Mouse (Mus musculus) midbrain, embryonic 11.5 days (tissue): ENCODE measurements at regions not wholly inside any gene's neighbourhood (a gene's known extent, or its start where the extent isn't known, plus 50 kb on each side); places are given as distances from the start of the nearest gene placed in this dataset. TPM values are rescaled to one million over a fixed set of nuclear protein-coding genes. Genes with fewer than 3 reads are reported as not detected.

Experiments
- ATAC-seq: fragments of 200-750 bp; cut with Nextera tagmentation; 2 replicates; pipeline ENCODE4 v1.8.0; 2017; ENCODE audit warnings: moderate TSS enrichment, moderate library complexity; ENCODE audit not compliant: low FRiP score
- DNase-seq: peaks from one replicate; pipeline ENCODE4 v3.0.0; 2015; ENCODE audit warnings: low spot score; ENCODE audit errors: missing footprints
- H3K27ac ChIP-seq: fragments of 300-500 bp; sonication (generic); 2 replicates; pipeline ENCODE4 v1.5.1; 2014; ENCODE audit warnings: low read depth, low read length
- H3K27me3 ChIP-seq: fragments of 300-500 bp; sonication (generic); 2 replicates; pipeline ENCODE4 v1.6.1; 2014; ENCODE audit warnings: mild to moderate bottlenecking, low read length, moderate library complexity, mixed read lengths; ENCODE audit not compliant: control insufficient read depth, insufficient read depth
- H3K36me3 ChIP-seq: fragments of 300-500 bp; sonication (generic); 2 replicates; pipeline ENCODE4 v1.6.1; 2014; ENCODE audit warnings: mild to moderate bottlenecking, low read length, moderate library complexity, mixed read lengths; ENCODE audit not compliant: control insufficient read depth, insufficient read depth
- H3K4me1 ChIP-seq: fragments of 300-500 bp; sonication (generic); 2 replicates; pipeline ENCODE4 v1.6.1; 2014; ENCODE audit warnings: low read length; ENCODE audit not compliant: control insufficient read depth, insufficient read depth
- H3K4me2 ChIP-seq: fragments of 300-500 bp; sonication (generic); 2 replicates; pipeline ENCODE4 v1.6.1; 2014; ENCODE audit warnings: mild to moderate bottlenecking, moderate library complexity
- H3K4me3 ChIP-seq: fragments of 300-500 bp; sonication (generic); 2 replicates; pipeline ENCODE4 v1.5.1; 2014; ENCODE audit warnings: low read depth, low read length
- H3K9ac ChIP-seq: fragments of 300-500 bp; sonication (generic); 2 replicates; pipeline ENCODE4 v1.6.1; 2014; ENCODE audit warnings: low read length
- H3K9me3 ChIP-seq: fragments of 300-500 bp; sonication (generic); 2 replicates; pipeline ENCODE4 v1.6.1; 2016; ENCODE audit warnings: low read length; ENCODE audit not compliant: control insufficient read depth
- WGBS: fragments of 180-500 bp; shearing (Covaris S2); extraction: QIAGEN DNeasy Blood & Tissue Kit; methylation state at CpG from one replicate; pipeline ENCODE4 v1.1.7; 2014; 5-methylcytosine and 5-hydroxymethylcytosine counted together
- microRNA counts: library from miRNA; unstranded; fragments of <30 nt; microRNA quantifications from one replicate; lab custom pipeline; 2015
- microRNA-seq: library from miRNA; unstranded; fragments of <30 nt; microRNA quantifications from one replicate; pipeline ENCODE4, GENCODE M21; 2017

GRCm38 (mm10) chr16:92878081-92878480 is 52.1 kb upstream of the Runx1 start:
- DNase-seq (no peak), ATAC-seq (no peak)
- Histone ChIP-seq H3K27ac (no peak overlapping the region), H3K36me3 (no peaks in the 10 kb centered on the region), H3K4me3 (no peak overlapping the region), H3K27me3 (no peaks in the 10 kb centered on the region), H3K4me2 (no peak overlapping the region), H3K9ac (no peak overlapping the region), H3K9me3 (no peaks in the 10 kb centered on the region), H3K4me1 (no peaks in the 10 kb centered on the region)
- WGBS = 91% methylated on average over 10 of the region's 10 CpGs

MicroRNAs in the stretch of these regions (microRNA counts, 519-probe panel; counts per million panel counts)
- microRNA mmu-miR-802 (lab: Ali Mortazavi, UCI) = not detected

Small RNAs in the stretch of these regions (microRNA-seq; reads per million reads assigned to microRNA genes)
- gene Gm28003 (not detected), gene Mir802 (not detected)
